Mouse (Mus musculus) B cell, adult 62 days (primary cell): Measurements from ENCODE around the gene Adgrg7. TPM values are rescaled to one million over a fixed set of nuclear protein-coding genes. Genes with fewer than 3 reads are reported as not detected.

Experiments
- total RNA-seq: library from RNA; stranded (reverse); gene quantifications from 4 replicates; pipeline ENCODE4 v1.2.4, GENCODE M21; 2023

Gene Adgrg7
- 0.19 to 0.21 TPM in 2 of 4 replicates, not detected in the others for total RNA-seq

DNA sequence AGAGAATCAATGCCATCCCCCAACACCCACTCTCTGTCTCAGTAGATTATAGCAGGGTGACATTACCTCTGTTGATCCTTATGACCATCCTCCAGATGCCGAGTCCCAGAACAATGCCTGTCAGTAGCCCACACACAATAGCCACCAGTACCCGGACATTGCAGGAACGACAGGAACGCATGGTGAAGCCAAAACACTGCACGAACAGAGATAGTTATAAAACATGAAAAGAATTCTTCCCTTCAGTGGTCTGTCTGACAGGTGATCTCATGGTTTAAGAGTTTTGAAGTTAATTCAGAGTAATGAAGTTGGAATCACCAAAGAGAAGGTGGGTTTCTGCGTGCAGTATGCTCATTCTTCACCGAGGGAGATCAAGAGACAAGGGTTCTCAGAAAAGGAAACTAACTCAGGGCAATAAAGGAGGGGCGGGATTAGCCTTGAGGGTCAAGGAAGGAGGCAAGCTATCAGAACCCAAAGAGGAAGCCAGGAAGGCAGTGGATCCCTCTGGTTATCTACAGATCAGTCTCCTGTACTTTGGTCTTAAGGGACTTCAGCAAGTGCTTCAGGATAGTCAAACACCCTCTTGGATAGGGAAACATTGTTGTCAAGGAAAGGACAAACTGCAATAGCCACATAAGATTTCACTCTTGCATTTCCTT, at the start of gene Adgrg7:
Gene Adgrg7, minus strand, starts transcription at position 375 of the 659 bp plus-strand sequence.

DNA sequence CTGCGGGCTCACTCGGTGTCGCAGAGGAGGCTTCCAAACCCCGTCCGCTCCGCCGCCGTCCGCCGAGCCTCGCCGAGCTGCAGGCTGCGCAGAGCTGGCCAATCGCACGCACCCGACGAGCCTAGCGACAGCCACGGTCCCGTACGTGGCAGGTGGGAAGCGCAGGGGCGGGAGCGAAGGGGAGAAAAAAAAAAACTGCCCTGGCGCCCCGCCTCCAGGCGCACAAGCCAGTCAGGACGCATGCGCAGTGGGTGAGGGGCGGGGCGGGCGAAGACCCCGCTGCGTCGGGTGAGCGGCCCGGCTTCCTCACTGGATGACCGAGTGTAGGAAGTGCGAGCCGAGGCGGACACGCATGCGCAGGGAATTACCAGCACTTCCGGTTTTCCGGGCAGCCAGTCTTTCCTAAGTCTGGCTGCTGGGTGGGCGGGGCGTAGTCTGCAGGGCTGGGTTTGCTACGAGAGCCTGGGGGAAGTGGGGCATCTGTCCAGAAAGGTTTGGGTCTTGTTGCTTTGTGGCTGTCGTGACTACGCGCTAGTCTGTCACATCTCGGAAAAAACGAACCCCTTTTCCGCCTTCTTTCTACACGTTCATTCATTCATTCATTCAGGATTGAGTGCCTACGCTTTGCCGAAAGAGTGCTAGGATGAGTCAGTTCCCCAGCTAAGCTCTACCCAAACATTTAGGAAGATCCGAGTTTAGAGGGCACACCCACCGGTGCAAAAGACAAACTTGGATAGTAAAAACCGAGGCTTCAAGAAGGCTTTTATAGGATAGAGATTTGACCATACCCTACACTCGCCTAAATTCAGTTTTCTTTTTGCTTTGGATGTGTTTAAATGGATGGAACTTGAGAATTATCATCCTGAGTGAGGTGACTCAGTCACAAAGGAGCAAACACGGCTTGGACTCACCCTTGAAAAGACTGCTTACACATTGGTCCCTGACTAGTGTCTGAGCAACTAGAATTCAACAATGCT, 78.1 kb downstream of the Adgrg7 start, which contains the start of gene Tfg:
Gene Tfg, minus strand, starts transcription at position 227 of the 977 bp plus-strand sequence.

Other genes starting within 250 kb of the Adgrg7 start
- 27.4 to 32.2 TPM (median 28.8 TPM) in 4 replicates for gene Tfg, start 78.4 kb downstream of the Adgrg7 start, total RNA-seq
- gene Tmem45a, start 90.3 kb upstream of the Adgrg7 start, total RNA-seq, result not detected in 4 replicates
- not detected in 4 replicates for gene Lnp1, start 132.2 kb upstream of the Adgrg7 start, total RNA-seq